Mouse (Mus musculus) R1 (cell line): ENCODE data around the gene Adgre1.
A peak's percentile ranks its signal among the peaks of the same experiment; 100 is the strongest.
"Not testable (repeated sequence)": the region's sequence is repeated elsewhere in the genome, so short reads cannot be mapped to it uniquely, and the experiment has no call there.

Experiments
- DNase-seq: peaks from one replicate; pipeline ENCODE4 v3.0.0-alpha.2; 2018; ENCODE audit warnings: low read depth, low spot score

Gene Adgre1

DNA sequence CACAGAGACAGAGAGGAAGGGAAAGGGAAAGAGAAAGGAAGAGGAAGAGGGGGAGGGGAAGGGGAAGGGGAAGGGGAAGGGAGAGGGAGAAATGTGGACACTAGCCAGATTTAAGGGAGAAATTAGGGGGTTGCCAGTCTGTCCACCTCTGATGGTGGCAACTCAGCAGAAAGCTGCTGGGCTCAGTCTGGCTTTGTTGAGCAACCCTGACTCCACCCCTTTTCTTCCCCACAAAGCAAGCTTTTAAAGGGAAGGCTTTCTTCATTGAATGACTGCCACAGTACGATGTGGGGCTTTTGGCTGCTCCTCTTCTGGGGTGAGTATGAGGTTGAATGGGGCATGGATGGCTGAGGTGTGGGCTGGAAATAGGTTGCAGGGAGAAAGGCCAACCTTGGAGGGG lies at the start of gene Adgre1:
Adgre1 (plus strand) TSS at position 251 of the 400 bp plus-strand sequence.
- no peak for DNase-seq

DNA sequence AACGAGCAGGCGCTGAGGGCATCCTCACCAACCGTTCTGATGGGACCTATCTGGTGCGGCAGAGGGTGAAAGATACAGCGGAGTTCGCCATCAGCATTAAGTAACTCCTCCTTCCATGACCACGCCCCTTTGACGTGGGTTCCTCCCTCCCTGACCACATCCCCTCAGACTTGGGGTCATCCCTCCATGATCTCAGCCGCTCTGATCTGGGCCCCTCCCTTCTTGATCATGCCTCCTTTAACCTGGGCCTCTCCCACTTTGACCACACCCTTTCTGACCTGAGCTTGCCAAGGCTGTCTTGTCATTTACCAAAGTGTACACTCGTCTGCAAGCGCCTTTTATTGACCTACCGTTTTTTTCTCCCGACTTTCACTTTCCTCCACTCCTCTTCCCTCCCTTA lies 46.7 kb upstream of the Adgre1 start:
- DNase-seq: peak; percentile 81

DNA sequence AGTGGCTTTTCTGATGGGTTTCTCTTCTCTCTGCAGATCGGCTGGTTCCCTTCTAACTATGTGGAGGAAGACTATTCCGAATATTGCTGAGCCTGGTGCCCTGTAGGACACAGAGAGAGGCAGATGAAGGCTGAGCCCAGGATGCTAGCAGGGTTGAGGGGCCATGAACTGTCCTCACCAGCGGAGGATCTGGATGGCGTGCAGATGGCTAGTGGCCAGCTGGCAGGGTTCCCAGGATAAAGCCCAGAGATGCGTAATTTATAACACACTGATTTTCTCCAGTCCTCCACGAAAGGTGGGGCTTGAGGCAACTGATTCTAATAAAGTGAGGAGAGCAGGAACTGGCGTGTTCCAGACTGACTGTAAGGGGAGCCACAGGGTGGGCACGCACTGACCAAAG lies 30.9 kb upstream of the Adgre1 start:
- no peak for DNase-seq

DNA sequence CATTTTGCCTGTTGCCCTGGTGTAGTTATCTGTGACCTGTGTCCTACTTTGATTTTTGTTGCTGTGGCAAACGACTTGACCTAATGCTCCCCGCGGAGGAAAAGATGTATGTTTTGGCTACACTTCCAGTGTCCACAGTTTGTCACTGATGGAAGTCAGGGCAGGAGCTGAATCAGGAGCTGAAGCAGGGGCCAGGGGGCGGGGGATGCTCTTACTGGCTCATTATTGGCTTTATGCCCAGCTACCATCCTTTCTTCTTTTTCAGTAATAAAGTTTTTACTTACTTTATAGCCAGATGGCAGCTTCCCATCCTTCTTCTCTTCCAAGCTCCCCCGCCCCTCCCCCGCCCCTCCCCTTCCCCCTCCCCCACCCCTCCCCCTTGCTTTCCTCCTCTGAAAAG lies 29.5 kb upstream of the Adgre1 start:
- no peak for DNase-seq

DNA sequence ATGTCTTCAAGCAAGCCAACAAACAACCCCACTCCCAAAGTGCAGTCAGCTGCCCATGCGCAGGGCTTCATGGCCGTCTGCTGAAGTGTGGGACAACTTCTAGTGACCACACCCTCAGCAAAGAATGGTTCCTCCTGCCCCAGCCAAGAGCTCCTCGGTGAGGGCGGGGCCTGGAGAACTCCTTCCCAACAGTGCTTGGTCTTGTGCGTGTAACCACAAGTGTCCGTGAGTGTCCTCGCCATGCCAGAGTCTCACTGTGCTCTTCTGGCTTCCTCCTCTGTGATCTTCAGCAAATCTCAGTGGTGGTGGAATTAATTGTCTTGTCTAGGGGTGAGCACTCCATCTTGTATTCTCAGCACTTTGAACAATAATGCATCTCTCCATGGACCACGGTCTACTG lies 27.5 kb upstream of the Adgre1 start:
- DNase-seq: no peak

DNA sequence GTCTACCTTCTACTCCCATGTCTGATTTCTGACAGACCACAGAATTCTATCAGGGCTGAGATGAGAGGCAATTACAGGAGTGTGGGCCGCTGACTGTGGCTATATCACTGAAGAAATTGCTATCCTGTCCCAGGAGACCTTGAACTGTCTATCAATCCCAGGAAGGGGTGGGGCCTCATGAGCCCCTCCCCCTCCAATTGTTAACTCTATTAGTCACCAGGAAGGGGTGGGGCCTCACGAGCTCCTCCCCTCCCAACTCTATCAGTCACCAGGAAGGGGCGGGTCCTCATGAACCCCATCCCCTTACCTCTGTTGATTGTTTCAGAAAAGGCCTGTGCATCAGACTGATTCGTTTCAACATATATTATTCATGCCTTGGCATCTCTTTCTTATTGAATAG lies 26.2 kb upstream of the Adgre1 start:
- DNase-seq: peak; percentile 86

DNA sequence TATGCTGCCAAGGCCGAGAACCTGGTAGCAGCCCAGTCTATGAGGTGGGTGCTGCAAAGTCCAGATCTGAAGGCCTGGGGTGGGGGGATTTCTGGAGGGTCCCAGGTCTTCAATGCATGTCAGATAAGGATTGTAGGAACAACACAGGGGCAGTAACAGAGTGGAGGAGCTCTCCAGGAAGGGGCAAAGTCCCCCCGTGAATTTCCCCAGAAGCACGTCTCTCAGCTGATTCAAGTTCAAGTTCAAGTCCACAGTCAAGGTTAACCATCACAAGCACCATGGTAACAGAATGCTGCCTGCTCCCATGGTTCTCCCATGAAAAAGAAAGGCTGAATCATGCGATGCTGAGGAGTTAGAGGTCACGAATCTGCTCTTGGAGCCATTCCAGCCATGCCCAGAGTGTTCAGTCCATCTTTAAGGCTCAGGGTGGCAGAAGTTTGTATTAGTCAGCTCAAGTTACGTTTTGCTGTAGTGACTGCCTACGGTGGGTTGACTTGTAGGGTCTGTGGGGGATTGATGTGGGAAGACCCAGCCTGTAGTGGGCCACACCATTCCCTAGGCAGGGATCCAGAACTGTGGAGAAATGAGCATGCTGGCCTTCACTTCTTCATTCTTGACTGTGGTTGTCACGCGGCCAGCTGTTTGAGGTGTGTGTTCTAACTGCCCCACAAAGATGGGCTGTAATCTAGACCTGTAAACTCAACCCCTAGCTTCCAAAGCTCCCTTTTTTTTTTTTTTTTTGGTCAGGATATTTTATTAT lies 24.3 kb upstream of the Adgre1 start:
- peak; percentile 26 for DNase-seq

DNA sequence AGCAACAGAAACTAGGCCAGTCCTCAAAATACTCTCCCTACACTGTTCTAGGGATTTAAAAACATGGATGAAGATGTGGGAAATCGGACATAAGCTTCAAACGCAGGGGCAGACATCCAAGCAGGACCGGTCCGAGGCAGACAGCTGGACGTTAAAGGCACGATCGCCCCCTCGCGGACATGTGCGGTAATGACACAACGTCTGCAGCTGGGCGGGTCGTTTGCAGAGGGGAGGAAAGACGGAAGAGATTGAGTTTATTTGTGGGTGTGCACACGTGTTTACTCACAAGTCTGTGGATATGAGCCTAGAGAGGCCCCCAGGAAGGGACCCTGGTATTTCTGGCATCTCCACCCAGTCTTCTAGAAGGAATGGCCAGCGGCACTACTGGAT lies 23.7 kb upstream of the Adgre1 start:
- peak; percentile 78 for DNase-seq

DNA sequence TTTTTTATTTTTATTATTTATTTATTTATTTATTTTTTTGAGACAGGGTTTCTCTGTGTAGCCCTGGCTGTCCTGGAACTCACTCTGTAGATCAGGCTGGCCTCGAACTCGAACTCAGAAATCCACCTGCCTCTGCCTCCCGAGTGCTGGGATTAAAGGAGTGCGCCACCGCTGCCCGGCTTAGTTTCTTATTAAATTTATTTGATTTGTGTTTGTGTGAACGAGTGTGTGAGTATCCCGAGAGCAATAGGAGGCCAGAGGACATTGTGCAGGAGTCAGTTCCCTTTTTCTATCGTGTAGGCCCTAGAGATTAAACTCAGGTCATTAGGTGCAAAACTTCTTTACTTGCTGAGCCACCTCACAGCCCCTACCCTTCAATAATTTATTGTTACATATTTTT lies 23.3 kb upstream of the Adgre1 start:
- not testable (repeated sequence) for DNase-seq

DNA sequence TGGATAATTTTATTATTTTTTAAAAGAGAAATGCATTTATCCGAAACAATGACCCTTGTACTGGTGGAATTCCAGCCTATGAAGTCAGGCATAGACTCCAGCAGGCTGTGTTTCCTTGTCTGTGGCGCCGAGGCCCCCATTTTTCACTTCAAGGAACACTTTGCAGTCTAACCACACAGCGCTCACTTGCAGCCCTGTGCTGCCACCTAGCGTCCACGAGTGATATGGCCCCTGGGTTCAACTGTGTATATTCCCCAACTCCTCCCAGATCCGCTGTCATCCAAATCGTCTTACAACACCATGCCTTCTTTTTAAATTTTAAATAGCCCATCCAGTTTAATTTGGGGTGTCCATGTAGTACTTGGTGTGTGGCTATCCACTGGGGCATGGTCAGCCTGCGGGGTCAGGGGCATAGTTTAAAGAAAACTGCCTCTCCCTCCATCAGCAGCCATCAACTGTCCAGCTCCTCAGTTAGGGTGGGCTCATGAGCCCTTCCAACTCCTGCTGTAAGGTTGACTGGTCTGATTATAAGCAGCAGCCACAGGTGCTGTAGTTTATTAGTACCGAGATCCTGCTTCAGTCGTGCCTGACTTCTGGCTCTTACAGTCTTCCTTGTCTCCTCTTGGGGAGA lies 22.7 kb upstream of the Adgre1 start:
- DNase-seq: peak; percentile 90

DNA sequence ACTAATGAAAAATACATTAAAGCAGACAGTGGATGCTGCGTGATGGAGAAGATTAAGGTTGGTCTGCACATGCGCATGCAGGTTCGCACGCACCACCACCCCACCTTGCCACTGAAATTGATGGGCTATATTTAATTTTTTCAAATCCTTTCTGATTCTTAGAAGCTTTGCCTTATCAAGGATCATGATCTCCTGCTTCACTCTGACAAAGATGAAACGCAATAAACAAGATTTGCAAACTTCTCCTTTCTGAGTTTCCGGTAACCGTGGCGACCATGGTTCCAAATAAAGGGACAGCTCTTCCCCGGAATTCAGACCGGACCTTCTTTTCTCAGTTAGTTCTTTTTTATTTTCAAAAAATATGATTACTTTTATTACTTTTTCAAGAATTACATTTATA lies 20.5 kb upstream of the Adgre1 start:
- no peak for DNase-seq

DNA sequence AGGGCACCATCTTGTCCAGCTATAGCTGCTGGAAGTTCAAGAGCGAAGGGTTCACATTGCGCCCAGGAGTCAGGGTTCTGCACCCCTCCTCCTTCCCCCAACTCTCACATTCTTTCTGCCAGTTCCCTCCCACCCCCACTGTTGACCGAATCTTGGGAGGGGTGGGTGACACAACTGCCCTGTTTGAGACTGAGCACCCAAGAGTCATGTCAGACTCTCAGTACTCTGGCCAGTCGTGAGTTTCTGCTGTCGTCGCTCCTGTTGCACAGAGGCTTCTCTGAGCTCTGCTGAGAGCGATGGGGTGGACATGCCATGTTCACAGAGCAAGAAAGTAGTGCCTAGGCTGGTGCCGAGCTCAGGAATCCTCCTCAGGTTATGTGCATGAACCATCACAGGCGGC lies 19.2 kb upstream of the Adgre1 start:
- DNase-seq: no peak

DNA sequence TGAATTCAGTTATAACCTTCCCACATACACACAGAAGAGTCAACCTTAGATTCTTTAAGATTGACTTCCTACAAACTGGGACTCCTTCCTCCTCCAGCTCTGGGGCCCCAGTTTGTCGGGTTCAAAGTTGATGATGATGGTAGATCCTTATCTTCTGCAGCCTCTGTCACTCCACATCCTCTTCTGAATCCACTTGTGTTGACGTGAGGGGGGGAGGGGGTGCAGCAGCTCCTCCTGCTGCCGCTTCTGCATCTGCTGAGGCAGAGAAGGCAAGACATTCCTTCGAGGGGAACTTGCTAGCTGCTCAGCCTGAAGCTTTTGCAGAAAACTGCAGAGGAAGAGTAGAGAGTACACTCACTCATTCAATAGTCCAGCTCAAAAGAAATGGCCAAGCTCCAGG lies 16.9 kb upstream of the Adgre1 start:
- DNase-seq: no peak

DNA sequence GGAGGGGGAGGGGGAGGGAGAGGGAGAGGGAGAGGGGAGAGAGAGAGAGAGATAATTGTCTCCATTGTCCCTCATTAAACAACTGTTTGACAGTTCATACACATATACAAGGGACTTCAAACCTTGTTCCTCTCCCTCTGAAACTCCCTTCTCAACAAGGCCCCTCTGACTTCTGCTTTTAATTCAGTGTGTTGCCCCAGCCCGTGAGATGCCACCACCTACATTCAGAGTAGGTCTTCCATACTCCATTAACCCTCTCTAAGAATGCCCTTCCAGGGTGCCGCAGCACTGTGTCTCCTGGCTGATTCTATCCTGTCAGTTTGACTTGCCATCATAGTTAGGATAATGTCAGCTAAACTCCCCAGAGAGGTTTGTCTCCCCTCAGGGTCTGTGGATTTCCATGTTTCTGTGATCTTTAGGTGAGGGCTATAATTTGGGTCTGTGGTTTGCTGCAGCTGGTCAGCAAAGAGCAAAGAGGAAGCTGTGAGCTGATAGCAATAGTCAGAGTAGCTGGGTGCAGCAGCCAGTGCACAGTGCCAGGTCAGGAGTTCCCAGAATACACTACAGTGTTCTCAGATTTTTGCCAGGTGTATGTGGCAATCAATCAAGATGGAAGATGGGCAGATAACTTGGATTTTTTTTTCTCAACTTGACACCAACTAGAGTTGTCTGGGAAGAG lies 14.3 kb upstream of the Adgre1 start:
- no peak for DNase-seq

DNA sequence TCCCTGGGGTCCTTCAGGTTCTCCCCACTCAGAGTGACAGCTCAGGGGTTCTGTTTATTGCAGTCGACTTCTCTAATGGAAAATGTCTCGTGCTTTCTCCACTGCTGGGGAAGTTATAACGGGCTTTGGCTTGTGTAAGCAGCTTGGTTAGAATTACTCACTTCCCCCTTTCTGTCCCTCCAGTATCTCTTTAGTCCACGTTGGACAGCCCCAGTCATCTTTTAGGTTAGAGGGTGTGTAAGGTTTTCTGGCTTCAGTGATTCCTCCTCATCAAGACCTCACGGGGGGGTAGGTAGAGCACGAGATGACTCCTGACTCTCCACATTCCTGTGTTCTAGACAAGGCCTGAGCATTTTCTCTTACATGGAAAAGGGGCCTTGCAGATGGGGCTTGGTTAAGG lies 11.5 kb upstream of the Adgre1 start:
- no peak for DNase-seq

DNA sequence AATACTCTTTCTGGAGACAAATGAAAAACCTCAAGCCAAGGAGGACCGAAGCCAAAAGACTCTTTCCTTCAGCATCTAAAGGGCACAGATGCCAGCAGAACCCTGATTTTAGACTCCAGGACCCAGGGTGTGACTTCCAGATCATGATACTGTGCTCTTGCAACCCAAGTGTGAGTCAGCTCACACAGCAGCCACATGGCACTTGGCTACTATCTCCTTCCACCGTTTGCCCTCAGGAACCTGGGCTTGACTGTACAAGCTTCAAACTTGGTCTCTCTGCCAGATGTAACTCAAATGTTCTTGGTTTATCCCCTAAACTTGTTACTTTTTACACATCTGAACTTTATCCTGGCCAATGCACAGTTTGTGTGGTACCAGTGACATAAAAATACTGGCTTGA lies 10.7 kb upstream of the Adgre1 start:
- DNase-seq: no peak

DNA sequence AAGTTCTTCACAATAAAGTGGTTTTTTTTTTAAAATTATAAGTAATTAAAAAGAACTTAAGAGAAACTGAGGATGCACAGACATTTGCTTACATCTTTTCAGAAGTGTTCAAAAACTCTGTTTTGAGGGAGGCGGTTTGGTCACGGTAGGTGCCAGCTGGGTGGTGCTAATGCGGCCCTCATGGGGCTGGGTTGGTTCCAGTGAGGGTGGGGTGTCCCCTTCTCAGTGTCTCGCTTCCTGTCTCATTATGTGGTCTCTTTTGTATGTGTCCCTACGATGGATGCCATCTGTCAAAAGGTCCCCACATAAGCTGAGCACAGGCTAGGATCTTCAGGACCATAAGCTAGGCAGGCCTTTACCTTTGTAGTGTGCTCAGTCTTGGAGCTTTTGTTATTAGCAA lies 9.4 kb upstream of the Adgre1 start:
- DNase-seq: no peak

DNA sequence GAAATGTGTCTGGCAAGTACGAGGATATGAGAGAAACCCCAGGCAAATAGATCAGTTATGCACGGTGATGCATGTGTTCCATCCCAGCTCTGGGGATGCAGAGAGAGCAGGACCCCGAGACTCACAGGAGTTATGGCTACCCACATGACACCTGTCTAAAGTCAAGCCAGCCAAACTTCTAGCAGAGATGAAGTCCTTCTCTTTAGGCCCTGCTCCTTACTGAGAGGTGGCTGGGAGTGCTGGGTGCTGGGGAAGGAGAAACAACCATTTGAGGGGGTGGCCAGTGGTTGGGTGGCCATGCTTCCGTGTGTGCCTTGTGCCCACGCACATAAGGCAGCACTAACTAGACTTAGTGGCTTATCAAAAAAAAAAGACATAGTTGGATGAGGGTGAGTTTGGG lies 8.3 kb upstream of the Adgre1 start:
- DNase-seq: no peak

DNA sequence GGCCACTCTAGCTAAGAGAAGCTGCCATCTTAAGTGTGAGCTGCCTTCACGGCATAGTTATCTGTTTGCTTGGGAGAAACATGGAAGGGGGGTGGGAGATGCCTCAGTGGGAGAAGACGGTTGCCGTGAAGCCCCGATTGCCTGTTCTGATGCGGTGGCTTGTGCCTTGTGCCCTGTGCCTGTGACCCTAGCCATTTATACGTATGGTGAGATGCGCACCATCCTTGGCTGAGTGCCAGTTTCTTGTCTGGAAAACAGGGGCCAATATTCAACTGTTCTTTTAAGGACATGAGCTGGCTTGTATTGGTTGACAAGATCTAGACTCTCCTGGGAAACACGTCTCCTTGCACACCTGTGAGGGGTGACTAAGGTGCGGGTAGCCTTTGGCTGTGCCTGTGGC lies 7.4 kb upstream of the Adgre1 start:
- DNase-seq: no peak

DNA sequence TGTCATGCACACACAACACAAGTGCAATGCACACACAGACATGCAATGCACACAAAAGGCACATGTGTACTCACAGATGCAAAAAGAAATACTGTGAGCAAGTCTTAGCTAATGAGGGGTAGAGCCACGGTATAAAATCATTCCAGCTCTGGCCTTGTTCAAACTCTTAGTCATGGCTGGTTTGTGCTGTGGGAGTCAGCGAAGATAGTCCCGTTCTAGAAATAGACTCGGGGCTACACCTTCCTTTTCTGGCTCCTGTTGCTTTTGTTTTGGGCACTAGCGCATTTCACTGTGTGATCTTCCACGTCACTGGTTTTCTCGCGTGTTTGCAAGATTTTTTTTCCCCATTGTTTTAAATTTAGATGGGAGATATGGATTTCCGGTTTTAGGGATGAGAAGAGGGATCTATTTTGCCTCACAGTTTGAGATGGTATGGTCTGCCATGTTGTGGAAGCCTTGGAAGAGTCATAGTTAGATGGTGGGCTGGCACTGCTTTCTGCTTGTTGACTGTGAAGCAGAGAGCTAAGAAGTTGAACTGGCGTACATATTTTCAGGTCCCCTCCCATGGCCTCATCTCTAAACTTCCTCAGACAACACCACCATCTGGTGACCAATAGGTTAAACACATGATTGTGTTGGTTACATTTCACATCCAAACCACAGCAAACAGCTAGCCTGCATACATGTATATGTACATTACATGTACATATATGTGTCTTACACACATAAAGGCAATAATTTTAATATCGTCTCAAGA lies 1.2 kb downstream of the Adgre1 start:
- no peak for DNase-seq
